Mouse (Mus musculus) forebrain, embryonic 10.5 days (tissue): Measurements from ENCODE around the gene Ak2. TPM values are rescaled to one million over a fixed set of nuclear protein-coding genes. Genes with fewer than 3 reads are reported as not detected.

Experiments
- DNase-seq: peaks from one replicate; pipeline ENCODE4 v3.0.0-alpha.2; 2017; ENCODE audit warnings: low spot score; ENCODE audit errors: extremely low spot score
- H3K27ac ChIP-seq: fragments of 300-500 bp; sonication (generic); 2 replicates; pipeline ENCODE4 v1.5.1; 2016; ENCODE audit warnings: mild to moderate bottlenecking
- H3K27me3 ChIP-seq: fragments of 300-500 bp; sonication (generic); 2 replicates; pipeline ENCODE4 v1.6.1; 2016; ENCODE audit warnings: mild to moderate bottlenecking; ENCODE audit not compliant: poor library complexity, severe bottlenecking
- H3K36me3 ChIP-seq: fragments of 300-500 bp; sonication (generic); replicated peaks from 2 replicates; pipeline ENCODE4 v1.6.1; 2016; ENCODE audit warnings: mild to moderate bottlenecking, moderate library complexity
- H3K4me1 ChIP-seq: fragments of 300-500 bp; sonication (generic); 2 replicates; pipeline ENCODE4 v1.6.1; 2016
- H3K4me3 ChIP-seq: fragments of 300-500 bp; sonication (generic); 2 replicates; pipeline ENCODE4 v1.5.1; 2016; ENCODE audit warnings: mild to moderate bottlenecking, moderate library complexity
- H3K9me3 ChIP-seq: fragments of 300-500 bp; sonication (generic); 2 replicates; pipeline ENCODE4 v1.6.1; 2016; ENCODE audit warnings: mild to moderate bottlenecking, moderate library complexity
- WGBS: fragments of 180-500 bp; shearing (Covaris S2); methylation state at CpG from one replicate; pipeline ENCODE4 v1.1.7; 2016; 5-methylcytosine and 5-hydroxymethylcytosine counted together
- polyA plus RNA-seq: library from polyadenylated mRNA; unstranded; fragments of >200 nt; fragmentation: Nextera tagmentation; extraction: Ambion mirVana; gene quantifications from 2 replicates; pipeline ENCODE4 v1.2.1, GENCODE M21; 2016

The Ak2 gene
- polyA plus RNA-seq, 1 experiment from 2014 or later, result 245 TPM

DNA sequence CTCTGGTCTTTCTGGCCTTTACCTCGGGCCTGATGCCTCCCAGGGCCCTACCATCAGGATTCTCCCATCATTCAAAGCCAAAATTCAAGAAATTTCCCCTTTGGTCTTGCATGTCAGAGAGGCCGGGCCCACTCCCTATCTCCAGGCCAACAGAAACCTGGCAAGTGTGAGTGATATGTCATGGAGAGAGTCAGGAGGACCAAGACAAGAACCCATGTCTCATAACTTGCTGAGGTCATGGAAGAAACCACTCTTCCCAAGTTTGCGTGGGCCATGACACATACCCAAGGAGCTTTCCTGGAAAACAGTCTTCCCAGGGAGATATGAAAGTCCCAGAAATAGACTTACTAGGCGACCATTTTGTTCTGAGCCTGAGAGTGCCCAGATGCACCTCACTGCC lies 30.1 kb downstream of the Ak2 start:
- WGBS, result 80% methylated on average over 4 of the region's 4 CpGs

GRCm38 (mm10) chr4:129023884-129024283 lies 32.1 kb downstream of the Ak2 start:
- peaks cover 7% of the 10 kb centered on the region; the same call in 1 of the 2 replicates for H3K4me1 ChIP-seq

More for the DNA sequence above, 30.1 kb downstream of the Ak2 start:
- H3K9me3 ChIP-seq, result no peaks in the 10 kb centered on the region
- no peaks in the 10 kb centered on the region for H3K36me3 ChIP-seq
- peaks cover 7% of the 10 kb centered on the region; the same call in 1 of the 2 replicates for H3K4me1 ChIP-seq
- DNase-seq, result no peak
- no peaks in the 10 kb centered on the region for H3K27me3 ChIP-seq
- H3K27ac ChIP-seq, result no peak overlapping the region
- no peak overlapping the region for H3K4me3 ChIP-seq

DNA sequence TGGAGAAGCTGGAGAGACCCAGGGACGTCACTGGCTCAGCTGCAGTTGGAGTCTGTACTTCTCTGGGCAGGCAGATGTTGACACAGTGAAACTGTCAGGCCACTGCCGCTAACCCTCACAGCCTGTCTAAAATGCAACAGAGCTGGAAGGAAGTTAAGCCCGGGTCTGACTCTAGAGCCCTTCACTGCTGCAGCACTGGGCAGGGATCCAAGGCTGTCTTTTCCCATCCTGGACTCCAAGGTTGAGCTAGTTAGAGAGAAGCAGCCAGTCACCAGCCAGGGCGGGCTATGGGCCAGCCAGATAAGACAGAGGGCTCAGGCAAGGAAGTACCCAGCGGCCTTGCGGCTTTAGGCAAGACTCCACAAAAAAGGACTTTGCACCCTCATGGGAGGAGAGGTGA lies 33.0 kb downstream of the Ak2 start:
- Histone ChIP-seq H3K36me3 (no peaks in the 10 kb centered on the region), H3K27me3 (no peaks in the 10 kb centered on the region), H3K9me3 (no peaks in the 10 kb centered on the region), H3K27ac (no peak overlapping the region), H3K4me1 (peaks cover 7% of the 10 kb centered on the region; the same call in 1 of the 2 replicates), H3K4me3 (no peak overlapping the region)
- no peak for DNase-seq
- 79% methylated on average over 6 of the region's 6 CpGs for WGBS

More at GRCm38 (mm10) chr4:129023884-129024283, 32.1 kb downstream of the Ak2 start:
- Histone ChIP-seq H3K9me3 (no peaks in the 10 kb centered on the region), H3K27me3 (no peaks in the 10 kb centered on the region), H3K27ac (no peak overlapping the region), H3K36me3 (no peaks in the 10 kb centered on the region), H3K4me3 (no peak overlapping the region)
- 82% methylated on average over 6 of the region's 6 CpGs for WGBS
- no peak for DNase-seq

GRCm38 (mm10) chr4:129025707-129026106 lies 33.9 kb downstream of the Ak2 start:
- Histone ChIP-seq H3K9me3 (no peaks in the 10 kb centered on the region), H3K4me1 (no peaks in the 10 kb centered on the region), H3K36me3 (no peaks in the 10 kb centered on the region), H3K27ac (no peak overlapping the region), H3K27me3 (no peaks in the 10 kb centered on the region), H3K4me3 (no peak overlapping the region)
- DNase-seq, result no peak
- WGBS, result 95% methylated on average over 3 of the region's 3 CpGs

DNA sequence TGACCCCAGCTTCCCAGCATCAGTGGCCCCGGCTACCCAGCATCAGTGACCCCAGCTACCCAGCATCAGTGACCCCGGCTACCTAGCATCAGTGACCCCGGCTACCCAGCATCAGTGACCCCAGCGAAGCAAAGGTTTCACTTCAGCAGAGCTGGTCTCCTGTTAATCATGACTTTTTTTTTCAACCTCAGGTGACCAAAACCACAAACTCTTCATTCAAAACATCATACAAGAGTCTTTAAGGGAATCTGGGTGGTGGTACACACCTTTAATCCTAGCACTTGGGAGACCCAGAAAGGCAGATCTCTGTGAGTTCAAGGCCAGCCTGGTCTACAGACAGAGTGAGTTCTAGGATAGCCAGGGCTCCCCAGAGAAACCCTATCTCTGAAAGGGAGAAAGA lies 39.0 kb downstream of the Ak2 start:
- no peaks in the 10 kb centered on the region for H3K9me3 ChIP-seq
- no peak overlapping the region for H3K4me3 ChIP-seq
- no peaks in the 10 kb centered on the region for H3K36me3 ChIP-seq
- no peak for DNase-seq
- peaks cover 22% of the 10 kb centered on the region for H3K4me1 ChIP-seq
- H3K27ac ChIP-seq, result no peak overlapping the region
- WGBS, result 86% methylated on average over 4 of the region's 4 CpGs
- peaks cover 17% of the 10 kb centered on the region for H3K27me3 ChIP-seq

- no peaks in the 10 kb centered on the region for H3K36me3 ChIP-seq
- 84% methylated on average over 8 of the region's 8 CpGs for WGBS
- no peak overlapping the region for H3K27ac ChIP-seq
- H3K9me3 ChIP-seq, result no peaks in the 10 kb centered on the region
- H3K4me3 ChIP-seq, result no peak overlapping the region
- H3K4me1 ChIP-seq, result peaks cover 26% of the 10 kb centered on the region
- peaks cover 21% of the 10 kb centered on the region for H3K27me3 ChIP-seq
- no peak for DNase-seq
Measured at GRCm38 (mm10) chr4:129031408-129031965, 39.7 kb downstream of the Ak2 start.

- no peaks in the 10 kb centered on the region for H3K36me3 ChIP-seq
- H3K9me3 ChIP-seq, result no peaks in the 10 kb centered on the region
- H3K27ac ChIP-seq, result no peak overlapping the region
- peaks cover 26% of the 10 kb centered on the region for H3K4me1 ChIP-seq
- no peak overlapping the region for H3K4me3 ChIP-seq
- WGBS, result 82% methylated on average over 11 of the region's 11 CpGs
- no peak for DNase-seq
- H3K27me3 ChIP-seq, result peaks cover 21% of the 10 kb centered on the region
Measured at GRCm38 (mm10) chr4:129032133-129032962, 40.6 kb downstream of the Ak2 start.

DNA sequence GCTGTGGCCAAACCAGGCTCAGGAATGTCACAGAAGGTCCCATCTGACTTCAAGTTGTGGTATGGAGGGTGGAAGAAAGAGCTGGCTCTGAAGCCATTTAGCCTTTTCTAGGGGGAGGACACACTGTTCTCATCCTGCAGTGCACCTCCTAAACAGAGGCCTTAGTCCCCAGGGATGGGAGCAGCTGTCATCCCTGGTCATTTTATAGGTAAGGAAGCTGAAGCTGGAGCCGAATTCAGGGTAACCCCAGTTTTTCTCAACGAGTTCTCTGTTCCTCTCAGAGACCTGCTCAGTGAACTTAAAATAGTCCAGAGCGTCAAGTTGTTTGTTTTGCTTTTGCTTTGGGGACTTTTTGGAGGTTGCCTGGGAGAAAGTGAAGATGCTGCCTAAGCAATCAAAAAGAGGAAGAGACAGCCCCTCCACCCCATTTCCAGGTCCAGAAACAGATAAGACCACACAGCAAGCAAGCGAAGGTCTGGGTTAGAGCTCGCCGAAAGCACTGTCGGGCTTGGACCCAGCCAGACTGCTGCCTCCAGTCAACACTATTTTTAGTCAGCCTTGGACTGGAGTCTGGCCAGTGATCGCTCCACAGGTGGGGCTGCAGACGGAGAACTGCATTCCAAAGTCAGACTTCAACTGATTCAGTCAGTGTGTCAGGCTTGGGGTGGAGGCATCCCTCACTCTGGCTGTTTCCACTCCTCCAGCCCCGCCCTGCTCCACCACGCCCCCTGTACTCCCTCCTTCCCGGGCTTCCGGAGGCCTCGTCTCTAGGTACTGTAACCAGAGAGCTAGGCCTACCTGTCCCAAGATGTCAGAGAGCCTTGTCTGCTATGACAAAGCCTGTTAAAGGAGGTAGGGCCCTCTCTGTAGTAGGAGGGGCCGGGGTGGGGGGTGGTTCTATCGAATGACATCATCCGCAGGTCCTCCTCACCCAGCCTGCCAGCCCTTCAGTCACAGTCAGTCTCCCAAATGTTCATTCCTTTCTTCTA lies 41.5 kb downstream of the Ak2 start:
- Histone ChIP-seq H3K27ac (no peak overlapping the region), H3K4me1 (peaks cover 26% of the 10 kb centered on the region), H3K36me3 (no peaks in the 10 kb centered on the region), H3K9me3 (no peaks in the 10 kb centered on the region), H3K27me3 (peaks cover 21% of the 10 kb centered on the region), H3K4me3 (no peak overlapping the region)
- 33% methylated on average over 17 of the region's 17 CpGs for WGBS
- no peak for DNase-seq

GRCm38 (mm10) chr4:129034224-129034623 lies 42.5 kb downstream of the Ak2 start:
- no peak overlapping the region for H3K27ac ChIP-seq
- no peaks in the 10 kb centered on the region for H3K36me3 ChIP-seq
- peaks cover 21% of the 10 kb centered on the region for H3K27me3 ChIP-seq
- H3K4me3 ChIP-seq, result no peak overlapping the region
- DNase-seq, result no peak
- H3K4me1 ChIP-seq, result peaks cover 26% of the 10 kb centered on the region
- no peaks in the 10 kb centered on the region for H3K9me3 ChIP-seq
- 90% methylated on average over 3 of the region's 3 CpGs for WGBS

- Histone ChIP-seq H3K4me3 (no peak overlapping the region), H3K9me3 (no peaks in the 10 kb centered on the region), H3K27me3 (peaks cover 21% of the 10 kb centered on the region), H3K27ac (no peak overlapping the region), H3K4me1 (peaks cover 26% of the 10 kb centered on the region), H3K36me3 (no peaks in the 10 kb centered on the region)
- no peak for DNase-seq
- WGBS, result 60% methylated on average over 13 of the region's 13 CpGs
Measured at GRCm38 (mm10) chr4:129034706-129035660, 43.2 kb downstream of the Ak2 start.

- Histone ChIP-seq H3K4me1 (peaks cover 26% of the 10 kb centered on the region), H3K4me3 (no peak overlapping the region), H3K27me3 (peaks cover 21% of the 10 kb centered on the region), H3K36me3 (no peaks in the 10 kb centered on the region), H3K27ac (no peak overlapping the region), H3K9me3 (no peaks in the 10 kb centered on the region)
- 76% methylated on average over 7 of the region's 7 CpGs for WGBS
- DNase-seq, result no peak
Measured at GRCm38 (mm10) chr4:129035851-129036445, 44.2 kb downstream of the Ak2 start.
